Mouse (Mus musculus) embryo, embryonic 9.5 days (tissue): ENCODE measurements at regions not wholly inside any gene's neighbourhood (a gene's known extent, or its start where the extent isn't known, plus 50 kb on each side); places are given as distances from the start of the nearest gene placed in this dataset.
A peak's percentile ranks its signal among the peaks of the same experiment; 100 is the strongest.
"Not testable (repeated sequence)": the region's sequence is repeated elsewhere in the genome, so short reads cannot be mapped to it uniquely, and the experiment has no call there.

Experiments used
- DNase-seq: peaks from one replicate; pipeline ENCODE4 v3.0.0-alpha.2; 2017; ENCODE audit errors: extremely low spot score

- DNase-seq: no peak
Measured at GRCm38 (mm10) chr3:79002173-79002848, 284.0 kb downstream of the Rapgef2 start.

GRCm38 (mm10) chr3:79001754-79002153, 284.6 kb downstream of the Rapgef2 start:
- no peak for DNase-seq

- no peak for DNase-seq
Measured at GRCm38 (mm10) chr3:79000293-79000692, 286.0 kb downstream of the Rapgef2 start.

GRCm38 (mm10) chr3:78999803-79000202, 286.5 kb downstream of the Rapgef2 start:
- DNase-seq: no peak

- DNase-seq: no peak
Measured at GRCm38 (mm10) chr3:78988120-78988519, 298.2 kb downstream of the Rapgef2 start.

- DNase-seq: no peak
Measured at GRCm38 (mm10) chr3:78986726-78987125, 299.6 kb downstream of the Rapgef2 start.

- DNase-seq: no peak
Measured at GRCm38 (mm10) chr3:78981057-78981456, 305.3 kb downstream of the Rapgef2 start.

GRCm38 (mm10) chr3:78978781-78979180, 307.5 kb downstream of the Rapgef2 start:
- no peak for DNase-seq

GRCm38 (mm10) chr3:78966683-78967549, 319.4 kb downstream of the Rapgef2 start:
- peak; percentile 44 for DNase-seq

GRCm38 (mm10) chr3:78964231-78964858, 322.0 kb downstream of the Rapgef2 start:
- DNase-seq: no peak

GRCm38 (mm10) chr3:78958781-78959180, 327.5 kb downstream of the Rapgef2 start:
- DNase-seq: peak; percentile 21

GRCm38 (mm10) chr3:78955364-78955763, 331.0 kb downstream of the Rapgef2 start:
- DNase-seq: no peak

- DNase-seq: not testable (repeated sequence)
Measured at GRCm38 (mm10) chr3:78949385-78949784, 336.9 kb downstream of the Rapgef2 start.

- no peak for DNase-seq
Measured at GRCm38 (mm10) chr3:78948700-78949099, 337.6 kb downstream of the Rapgef2 start.

GRCm38 (mm10) chr3:78948171-78948570, 338.1 kb downstream of the Rapgef2 start:
- DNase-seq: peak; percentile 47

GRCm38 (mm10) chr3:78947183-78947582, 339.1 kb downstream of the Rapgef2 start:
- no peak for DNase-seq

- DNase-seq: no peak
Measured at GRCm38 (mm10) chr3:78944185-78944584, 342.1 kb downstream of the Rapgef2 start.

- no peak for DNase-seq
Measured at GRCm38 (mm10) chr3:78932975-78933374, 353.3 kb downstream of the Rapgef2 start.

GRCm38 (mm10) chr3:78919850-78920249, 366.5 kb downstream of the Rapgef2 start:
- DNase-seq: no peak

- DNase-seq: peak; percentile 79
Measured at GRCm38 (mm10) chr3:78919407-78919806, 366.9 kb downstream of the Rapgef2 start.

GRCm38 (mm10) chr3:78908196-78908844, 378.0 kb downstream of the Rapgef2 start:
- no peak for DNase-seq

- DNase-seq: no peak
Measured at GRCm38 (mm10) chr3:78907778-78908177, 378.5 kb downstream of the Rapgef2 start.
